Mouse (Mus musculus): ENCODE measurements around the gene Mrps18b. TPM values are rescaled to one million over a fixed set of nuclear protein-coding genes. Genes with fewer than 3 reads are reported as not detected.

Mrps18b gene
- polyA plus RNA-seq, 1 experiment from 2014 or later = 65.3 TPM

- Histone ChIP-seq H3K4me2 (ENCODE audit: low read depth, low read length) (peak overlapping the region; percentile 69), H3K27ac (ENCODE audit: low read depth, low read length) (peak overlapping the region; percentile 97), H3K27me3 (ENCODE audit: control insufficient read depth, insufficient read depth, low read length) (no peaks in the 10 kb centered on the region), H3K4me1 (ENCODE audit: control insufficient read depth, insufficient read depth, low read length) (peaks cover 20% of the 10 kb centered on the region), H3K9ac (replicated peaks; ENCODE audit: low read depth, low read length) (peak overlapping the region; percentile 99; the same call in 1 of the 2 replicates), H3K36me3 (ENCODE audit: control insufficient read depth, insufficient read depth, low read length) (peaks cover 17% of the 10 kb centered on the region), H3K9me3 (ENCODE audit: control insufficient read depth, low read length) (no peaks in the 10 kb centered on the region), H3K4me3 (ENCODE audit: low read depth, low read length) (peak overlapping the region; percentile 66)
- ATAC-seq (ENCODE audit: low read depth) = no peak
- WGBS = 81% methylated on average over 1 of the region's 1 CpGs
These were observed 4.2 kb upstream of the Mrps18b start for GRCm38 (mm10) chr17:35920384-35920783.

- no peaks in the 10 kb centered on the region for H3K27me3 ChIP-seq (ENCODE audit: control insufficient read depth, insufficient read depth, low read length)
- H3K4me1 ChIP-seq (ENCODE audit: control insufficient read depth, insufficient read depth, low read length) = peaks cover 23% of the 10 kb centered on the region
- H3K9me3 ChIP-seq (ENCODE audit: control insufficient read depth, low read length) = no peaks in the 10 kb centered on the region
- WGBS = 35% methylated on average over 6 of the region's 6 CpGs
- H3K9ac ChIP-seq (replicated peaks; ENCODE audit: low read depth, low read length) = peak overlapping the region; percentile 99
- peak overlapping the region; percentile 97 for H3K27ac ChIP-seq (ENCODE audit: low read depth, low read length)
- peak overlapping the region; percentile 66 for H3K4me3 ChIP-seq (ENCODE audit: low read depth, low read length)
- peak overlapping the region; percentile 69 for H3K4me2 ChIP-seq (ENCODE audit: low read depth, low read length)
- H3K36me3 ChIP-seq (ENCODE audit: control insufficient read depth, insufficient read depth, low read length) = peaks cover 13% of the 10 kb centered on the region
- ATAC-seq (ENCODE audit: low read depth) = no peak
These were observed 3.7 kb upstream of the Mrps18b start for GRCm38 (mm10) chr17:35919864-35920301.

GRCm38 (mm10) chr17:35919060-35919715 lies 3.0 kb upstream of the Mrps18b start:
- Histone ChIP-seq H3K4me3 (ENCODE audit: low read depth, low read length) (peak overlapping the region; percentile 66), H3K9me3 (ENCODE audit: control insufficient read depth, low read length) (no peaks in the 10 kb centered on the region), H3K9ac (replicated peaks; ENCODE audit: low read depth, low read length) (peak overlapping the region; percentile 99), H3K27ac (ENCODE audit: low read depth, low read length) (peak overlapping the region; percentile 97), H3K27me3 (ENCODE audit: control insufficient read depth, insufficient read depth, low read length) (no peaks in the 10 kb centered on the region), H3K4me2 (ENCODE audit: low read depth, low read length) (peak overlapping the region; percentile 69), H3K4me1 (ENCODE audit: control insufficient read depth, insufficient read depth, low read length) (peaks cover 23% of the 10 kb centered on the region), H3K36me3 (ENCODE audit: control insufficient read depth, insufficient read depth, low read length) (peaks cover 9% of the 10 kb centered on the region)
- ATAC-seq (ENCODE audit: low read depth) = peak; percentile 55
- WGBS = 4% methylated on average over 7 of the region's 7 CpGs

DNA sequence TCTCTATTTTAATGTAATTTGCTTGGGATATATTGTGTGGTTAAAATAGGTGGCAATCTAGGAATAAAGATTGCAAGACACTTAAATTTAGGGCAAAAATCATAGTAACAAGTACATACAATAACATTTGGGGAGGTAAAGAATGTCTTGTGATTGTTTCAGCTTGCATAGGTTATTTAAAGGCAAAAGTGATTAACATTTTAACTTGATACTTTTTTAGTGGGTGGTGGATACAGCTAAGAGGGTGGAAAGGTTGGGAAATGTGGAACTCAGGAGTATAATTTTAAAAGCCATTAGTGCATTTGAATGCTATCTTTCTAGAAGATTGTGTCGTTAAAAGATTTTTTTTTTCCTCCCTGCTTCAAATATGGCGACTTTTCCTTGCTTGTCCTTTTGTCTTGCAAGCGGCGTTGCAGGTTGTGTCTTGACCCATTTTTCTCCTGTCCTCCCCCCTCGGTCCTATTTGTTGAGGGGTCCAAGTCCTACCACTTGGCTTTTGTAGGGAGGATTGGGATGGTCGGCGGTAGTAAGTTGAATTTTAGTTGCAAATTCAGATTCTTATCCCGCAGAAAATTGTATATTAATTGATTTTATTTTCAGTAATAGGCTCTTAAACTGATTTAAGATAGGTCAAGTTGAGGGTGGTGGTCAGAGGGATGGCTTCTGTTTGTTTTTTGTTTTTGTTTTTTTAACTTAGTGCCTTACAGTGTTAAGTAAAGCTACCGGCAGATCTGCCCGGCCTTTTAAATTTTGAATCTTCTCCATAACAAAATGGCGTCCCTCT lies 2.3 kb upstream of the Mrps18b start:
- Histone ChIP-seq H3K27me3 (ENCODE audit: control insufficient read depth, insufficient read depth, low read length) (no peaks in the 10 kb centered on the region), H3K4me1 (ENCODE audit: control insufficient read depth, insufficient read depth, low read length) (peaks cover 23% of the 10 kb centered on the region), H3K9me3 (ENCODE audit: control insufficient read depth, low read length) (no peaks in the 10 kb centered on the region), H3K4me2 (ENCODE audit: low read depth, low read length) (peak overlapping the region; percentile 69), H3K4me3 (ENCODE audit: low read depth, low read length) (peak overlapping the region; percentile 66), H3K9ac (replicated peaks; ENCODE audit: low read depth, low read length) (peak overlapping the region; percentile 99), H3K27ac (ENCODE audit: low read depth, low read length) (peak overlapping the region; percentile 97), H3K36me3 (ENCODE audit: control insufficient read depth, insufficient read depth, low read length) (peaks cover 2% of the 10 kb centered on the region)
- 0% methylated on average over 11 of the region's 11 CpGs for WGBS
- no peak for ATAC-seq (ENCODE audit: low read depth)

- H3K4me1 ChIP-seq (ENCODE audit: control insufficient read depth, insufficient read depth, low read length) = peaks cover 23% of the 10 kb centered on the region
- no peaks in the 10 kb centered on the region for H3K9me3 ChIP-seq (ENCODE audit: control insufficient read depth, low read length)
- H3K36me3 ChIP-seq (ENCODE audit: control insufficient read depth, insufficient read depth, low read length) = peaks cover 3% of the 10 kb centered on the region
- peak overlapping the region; percentile 97 for H3K27ac ChIP-seq (ENCODE audit: low read depth, low read length)
- H3K27me3 ChIP-seq (ENCODE audit: control insufficient read depth, insufficient read depth, low read length) = no peaks in the 10 kb centered on the region
- H3K4me2 ChIP-seq (ENCODE audit: low read depth, low read length) = peak overlapping the region; percentile 69
- WGBS = under 1% methylated on average over 13 of the region's 13 CpGs
- peak overlapping the region; percentile 99 for H3K9ac ChIP-seq (replicated peaks; ENCODE audit: low read depth, low read length)
- ATAC-seq (ENCODE audit: low read depth) = peak; percentile 7; the same call in 1 of the 2 replicates
- peak overlapping the region; percentile 66 for H3K4me3 ChIP-seq (ENCODE audit: low read depth, low read length)
These were observed 1.5 kb upstream of the Mrps18b start for GRCm38 (mm10) chr17:35917463-35918251.

- Histone ChIP-seq H3K27me3 (ENCODE audit: control insufficient read depth, insufficient read depth, low read length) (no peaks in the 10 kb centered on the region), H3K4me2 (ENCODE audit: low read depth, low read length) (peak overlapping the region; percentile 69), H3K4me3 (ENCODE audit: low read depth, low read length) (peak overlapping the region; percentile 66), H3K36me3 (ENCODE audit: control insufficient read depth, insufficient read depth, low read length) (peaks cover 6% of the 10 kb centered on the region), H3K9me3 (ENCODE audit: control insufficient read depth, low read length) (no peaks in the 10 kb centered on the region), H3K9ac (replicated peaks; ENCODE audit: low read depth, low read length) (peak overlapping the region; percentile 99), H3K27ac (ENCODE audit: low read depth, low read length) (peak overlapping the region; percentile 97), H3K4me1 (ENCODE audit: control insufficient read depth, insufficient read depth, low read length) (peaks cover 23% of the 10 kb centered on the region)
- ATAC-seq (ENCODE audit: low read depth) = no peak
- WGBS = 0% methylated on average over 8 of the region's 8 CpGs
These were observed 914 bp upstream of the Mrps18b start for GRCm38 (mm10) chr17:35917143-35917462.

DNA sequence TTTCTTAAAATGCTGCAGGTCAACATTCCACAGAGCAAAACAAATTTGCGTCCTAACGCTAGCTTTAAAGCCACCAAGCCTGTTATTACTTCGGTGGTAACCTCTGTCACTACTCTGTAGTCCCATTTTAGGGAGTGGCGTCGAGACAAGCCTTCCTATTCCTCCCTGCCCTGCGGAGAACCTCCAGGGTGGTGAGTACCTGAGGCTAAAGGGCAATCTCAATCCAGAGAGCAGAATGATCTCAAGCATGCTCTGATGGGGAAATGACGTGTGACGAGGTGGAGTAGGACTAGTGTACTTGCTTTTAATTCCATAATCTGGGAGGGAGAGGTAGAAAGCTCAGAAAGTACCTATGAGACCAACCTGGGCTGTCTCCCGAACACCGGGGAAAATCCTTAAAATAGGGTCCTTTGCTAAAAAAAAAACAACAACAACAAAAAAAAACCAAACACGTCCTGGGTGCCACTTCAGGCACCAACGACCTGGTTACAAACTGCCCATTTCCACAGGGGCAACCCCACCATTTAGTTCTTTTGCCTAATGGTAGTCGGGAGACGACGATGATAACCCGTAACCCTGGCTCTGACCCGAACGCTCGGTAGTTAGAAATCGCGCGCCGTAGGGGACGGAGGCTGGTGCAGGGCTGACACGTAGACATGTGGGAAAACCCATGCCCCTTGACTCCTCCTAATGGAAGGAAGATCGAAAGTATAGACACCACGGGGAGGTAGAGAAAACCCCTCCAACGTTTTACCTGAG lies 472 bp downstream of the Mrps18b start:
- WGBS = 3% methylated on average over 28 of the region's 28 CpGs
- Histone ChIP-seq H3K4me3 (ENCODE audit: low read depth, low read length) (peak overlapping the region; percentile 66), H3K36me3 (ENCODE audit: control insufficient read depth, insufficient read depth, low read length) (peaks cover 9% of the 10 kb centered on the region), H3K9ac (replicated peaks; ENCODE audit: low read depth, low read length) (peak overlapping the region; percentile 99), H3K4me2 (ENCODE audit: low read depth, low read length) (peak overlapping the region; percentile 69), H3K27me3 (ENCODE audit: control insufficient read depth, insufficient read depth, low read length) (no peaks in the 10 kb centered on the region), H3K9me3 (ENCODE audit: control insufficient read depth, low read length) (no peaks in the 10 kb centered on the region), H3K27ac (ENCODE audit: low read depth, low read length) (peak overlapping the region; percentile 97), H3K4me1 (ENCODE audit: control insufficient read depth, insufficient read depth, low read length) (peaks cover 14% of the 10 kb centered on the region)
- ATAC-seq (ENCODE audit: low read depth) = no peak

DNA sequence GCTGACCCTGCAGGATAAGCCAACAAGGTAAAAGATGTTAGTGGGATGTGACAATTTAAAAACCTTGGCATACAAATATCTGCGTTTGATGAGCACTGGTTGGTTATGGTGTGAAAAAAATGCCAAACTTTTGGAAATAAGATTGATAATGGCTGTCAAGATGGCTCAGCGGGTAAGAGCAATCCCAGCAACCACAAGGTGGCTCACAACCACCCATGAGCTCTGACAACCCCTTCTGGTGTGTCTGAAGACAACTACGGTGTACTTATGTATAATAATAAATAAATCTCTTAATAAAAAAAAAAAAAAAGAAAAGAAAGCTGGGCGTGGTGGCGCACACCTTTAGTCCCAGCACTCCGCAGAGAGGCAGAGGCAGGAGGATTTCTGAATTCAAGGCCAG lies 1.2 kb downstream of the Mrps18b start:
- peak overlapping the region; percentile 66; the same call in 1 of the 2 replicates for H3K4me3 ChIP-seq (ENCODE audit: low read depth, low read length)
- WGBS = 85% methylated on average over 6 of the region's 6 CpGs
- no peaks in the 10 kb centered on the region for H3K27me3 ChIP-seq (ENCODE audit: control insufficient read depth, insufficient read depth, low read length)
- no peak overlapping the region for H3K27ac ChIP-seq (ENCODE audit: low read depth, low read length)
- H3K9me3 ChIP-seq (ENCODE audit: control insufficient read depth, low read length) = no peaks in the 10 kb centered on the region
- peak overlapping the region; percentile 69 for H3K4me2 ChIP-seq (ENCODE audit: low read depth, low read length)
- no peak overlapping the region for H3K9ac ChIP-seq (replicated peaks; ENCODE audit: low read depth, low read length)
- ATAC-seq (ENCODE audit: low read depth) = no peak
- H3K4me1 ChIP-seq (ENCODE audit: control insufficient read depth, insufficient read depth, low read length) = peaks cover 6% of the 10 kb centered on the region; the same call in 1 of the 2 replicates
- peaks cover 9% of the 10 kb centered on the region; the same call in 1 of the 2 replicates for H3K36me3 ChIP-seq (ENCODE audit: control insufficient read depth, insufficient read depth, low read length)
